Mouse (Mus musculus) midbrain, postnatal 0 days (tissue): ENCODE results near the gene Homer2. TPM values are rescaled to one million over a fixed set of nuclear protein-coding genes. Genes with fewer than 3 reads are reported as not detected.
A peak's percentile ranks its signal among the peaks of the same experiment; 100 is the strongest.

Source experiments
- ATAC-seq: fragments of 200-750 bp; cut with Nextera tagmentation; 2 replicates; pipeline ENCODE4 v1.8.0; 2017; ENCODE audit warnings: moderate number of reproducible peaks, mild to moderate bottlenecking, moderate TSS enrichment, moderate library complexity; ENCODE audit not compliant: low FRiP score
- DNase-seq: peaks from one replicate; pipeline ENCODE4 v3.0.0-alpha.2; 2015; ENCODE audit warnings: low spot score
- H3K27ac ChIP-seq: fragments of 300-500 bp; sonication (generic); 2 replicates; pipeline ENCODE4 v1.5.1; 2014; ENCODE audit warnings: low read depth, mild to moderate bottlenecking, low read length, mixed read lengths
- H3K27me3 ChIP-seq: fragments of 300-500 bp; sonication (generic); 2 replicates; pipeline ENCODE4 v1.6.1; 2014; ENCODE audit warnings: low read length, control low read depth, mixed read lengths; ENCODE audit not compliant: insufficient read depth
- H3K36me3 ChIP-seq: fragments of 300-500 bp; sonication (generic); 2 replicates; pipeline ENCODE4 v1.6.1; 2014; ENCODE audit warnings: low read length, control low read depth, mixed read lengths; ENCODE audit not compliant: insufficient read depth
- H3K4me1 ChIP-seq: fragments of 300-500 bp; sonication (generic); 2 replicates; pipeline ENCODE4 v1.6.1; 2014; ENCODE audit warnings: mild to moderate bottlenecking, control low read depth, antibody characterized with exemption, low read length, mixed read lengths; ENCODE audit not compliant: insufficient read depth
- H3K4me2 ChIP-seq: fragments of 300-500 bp; sonication (generic); 2 replicates; pipeline ENCODE4 v1.6.1; 2014; ENCODE audit warnings: low read depth, mild to moderate bottlenecking, low read length, mixed read lengths; ENCODE audit not compliant: poor library complexity, severe bottlenecking
- H3K4me3 ChIP-seq: fragments of 300-500 bp; sonication (generic); 2 replicates; pipeline ENCODE4 v1.5.1; 2014; ENCODE audit warnings: low read depth, mild to moderate bottlenecking, low read length, moderate library complexity
- H3K9ac ChIP-seq: fragments of 300-500 bp; sonication (generic); replicated peaks from 2 replicates; pipeline ENCODE4 v1.6.1; 2014; ENCODE audit warnings: mild to moderate bottlenecking, low read length, moderate library complexity, mixed read lengths; ENCODE audit not compliant: poor library complexity, severe bottlenecking
- H3K9me3 ChIP-seq: fragments of 300-500 bp; sonication (generic); 2 replicates; pipeline ENCODE4 v1.6.1; 2016; ENCODE audit warnings: low read length, control low read depth
- CTCF ChIP-seq: IDR thresholded peaks from 2 replicates; pipeline ENCODE4 v1.5.1; 2016; ENCODE audit warnings: antibody characterized with exemption, mild to moderate bottlenecking
- WGBS: fragments of 180-500 bp; shearing (Covaris S2); extraction: QIAGEN DNeasy Blood & Tissue Kit; methylation state at CpG from one replicate; pipeline ENCODE4 v1.1.7; 2014; 5-methylcytosine and 5-hydroxymethylcytosine counted together
- polyA plus RNA-seq: library from polyadenylated mRNA; unstranded; fragments of >200 nt; fragmentation: Nextera tagmentation; extraction: Ambion mirVana; gene quantifications from 2 replicates; pipeline ENCODE4 v1.2.1, GENCODE M21; 2015
- total RNA-seq: library from RNA; depleted of rRNA; stranded (reverse); fragments of >200 nt; gene quantifications from 2 replicates; pipeline ENCODE4 v1.2.3, GENCODE M21; 2014

Gene Homer2
- total and polyA plus RNA-seq, 2 experiments from 2014 or later, result 25.6 to 29.5 TPM

DNA sequence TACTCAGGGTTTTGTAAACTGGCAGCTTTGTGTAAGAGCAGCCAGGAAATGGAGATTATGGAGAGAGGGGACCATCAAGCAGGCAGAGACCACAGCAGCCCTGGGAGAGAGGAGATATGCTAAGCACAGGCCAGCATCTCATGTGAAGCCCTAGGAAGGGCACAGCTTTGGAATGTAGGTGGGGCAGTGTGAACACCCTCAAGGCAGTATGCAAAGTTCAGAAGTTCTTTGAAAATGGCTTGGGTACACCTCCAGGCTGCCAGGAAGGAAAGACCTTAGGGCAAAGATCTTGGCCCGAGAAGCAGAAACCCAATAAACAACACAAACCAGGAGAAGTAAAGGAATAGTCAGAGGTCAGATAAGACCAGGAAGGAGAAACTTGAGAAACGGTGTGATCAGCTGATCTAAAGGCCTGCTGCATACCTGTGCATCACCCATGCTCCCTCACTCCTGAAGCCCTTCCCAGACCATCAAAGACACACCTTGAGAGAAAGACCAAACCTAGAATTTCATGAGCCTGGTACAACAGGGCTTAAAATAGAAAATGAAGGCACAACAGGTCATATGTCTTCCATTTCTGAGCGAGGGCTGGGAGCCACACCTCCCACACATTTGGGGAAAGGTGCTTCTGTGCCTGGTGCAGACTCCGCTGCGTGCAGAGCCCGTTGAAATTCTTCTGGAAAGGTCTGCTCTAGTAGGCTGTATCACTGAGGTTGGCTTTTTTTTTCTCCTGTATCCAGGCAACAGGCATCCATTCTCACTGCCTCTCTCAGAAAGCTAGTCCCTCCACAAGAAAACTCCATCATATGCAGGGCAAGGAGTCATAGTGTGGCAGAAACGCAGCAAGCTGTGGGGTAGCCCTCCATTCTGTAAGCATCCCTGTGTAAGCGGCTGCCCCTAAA, 107.7 kb downstream of the Homer2 start:
- TF ChIP-seq CTCF, result no peak
- Histone ChIP-seq H3K4me1 (no peaks in the 10 kb centered on the region), H3K36me3 (peaks cover 29% of the 10 kb centered on the region), H3K9ac (no peak overlapping the region), H3K27ac (peak overlapping the region; percentile 18; the same call in 1 of the 2 replicates), H3K4me3 (no peak overlapping the region), H3K27me3 (no peaks in the 10 kb centered on the region), H3K4me2 (no peak overlapping the region), H3K9me3 (no peaks in the 10 kb centered on the region)
- WGBS, result 69% methylated on average over 8 of the region's 8 CpGs
- no peak for DNase-seq
- no peak for ATAC-seq

- TF ChIP-seq CTCF, result no peak
- Histone ChIP-seq H3K4me3 (no peak overlapping the region), H3K4me2 (no peak overlapping the region), H3K27ac (no peak overlapping the region), H3K27me3 (no peaks in the 10 kb centered on the region), H3K9ac (no peak overlapping the region), H3K9me3 (no peaks in the 10 kb centered on the region), H3K4me1 (no peaks in the 10 kb centered on the region), H3K36me3 (peaks cover 45% of the 10 kb centered on the region)
- ATAC-seq (no peak), DNase-seq (no peak)
- WGBS, result 93% methylated on average over 1 of the region's 1 CpGs
Measured at GRCm38 (mm10) chr7:81597660-81598059, 109.7 kb downstream of the Homer2 start.

- DNase-seq (no peak), ATAC-seq (no peak)
- peaks cover 57% of the 10 kb centered on the region for H3K36me3 ChIP-seq
- no peaks in the 10 kb centered on the region for H3K9me3 ChIP-seq
- H3K4me1 ChIP-seq, result no peaks in the 10 kb centered on the region
- 85% methylated on average over 6 of the region's 6 CpGs for WGBS
- H3K27ac ChIP-seq, result no peak overlapping the region
- no peak overlapping the region for H3K9ac ChIP-seq
- no peak overlapping the region for H3K4me3 ChIP-seq
- no peak for TF ChIP-seq CTCF
- H3K27me3 ChIP-seq, result no peaks in the 10 kb centered on the region
- H3K4me2 ChIP-seq, result no peak overlapping the region
Measured at GRCm38 (mm10) chr7:81596086-81596485, 111.2 kb downstream of the Homer2 start.

GRCm38 (mm10) chr7:81595056-81595455, 112.3 kb downstream of the Homer2 start:
- H3K4me3 ChIP-seq, result no peak overlapping the region
- ATAC-seq (no peak), DNase-seq (no peak)
- no peak overlapping the region for H3K4me2 ChIP-seq
- H3K9ac ChIP-seq, result no peak overlapping the region
- 85% methylated on average over 5 of the region's 5 CpGs for WGBS
- no peak overlapping the region for H3K27ac ChIP-seq
- H3K9me3 ChIP-seq, result no peaks in the 10 kb centered on the region
- H3K36me3 ChIP-seq, result peaks cover 61% of the 10 kb centered on the region
- H3K4me1 ChIP-seq, result no peaks in the 10 kb centered on the region
- no peaks in the 10 kb centered on the region for H3K27me3 ChIP-seq
- no peak for TF ChIP-seq CTCF

DNA sequence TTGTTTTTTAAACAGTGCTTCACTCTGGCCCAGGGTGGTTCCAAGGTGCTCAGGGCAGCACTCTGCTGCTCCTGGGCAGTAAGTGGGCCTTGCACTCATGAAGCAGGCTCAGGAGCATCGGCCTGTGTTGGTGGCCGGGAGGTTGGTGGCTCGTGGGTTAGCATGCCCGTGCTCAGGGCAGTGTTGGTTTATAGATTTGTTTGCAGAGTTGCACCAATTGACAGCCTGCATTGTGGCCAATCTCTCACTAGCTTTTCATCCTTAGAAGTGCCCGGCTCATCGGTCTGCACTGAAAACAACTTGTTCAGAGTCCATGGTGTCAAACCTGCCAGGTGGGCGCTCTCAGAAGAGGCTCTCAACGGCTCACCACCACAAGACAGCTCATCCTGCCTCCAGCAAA, 113.9 kb downstream of the Homer2 start:
- TF ChIP-seq CTCF, result no peak
- DNase-seq (no peak), ATAC-seq (no peak)
- Histone ChIP-seq H3K27me3 (no peaks in the 10 kb centered on the region), H3K9me3 (no peaks in the 10 kb centered on the region), H3K4me2 (no peak overlapping the region), H3K4me3 (no peak overlapping the region), H3K9ac (no peak overlapping the region), H3K4me1 (no peaks in the 10 kb centered on the region), H3K27ac (no peak overlapping the region), H3K36me3 (peaks cover 60% of the 10 kb centered on the region)
- 93% methylated on average over 8 of the region's 8 CpGs for WGBS

DNA sequence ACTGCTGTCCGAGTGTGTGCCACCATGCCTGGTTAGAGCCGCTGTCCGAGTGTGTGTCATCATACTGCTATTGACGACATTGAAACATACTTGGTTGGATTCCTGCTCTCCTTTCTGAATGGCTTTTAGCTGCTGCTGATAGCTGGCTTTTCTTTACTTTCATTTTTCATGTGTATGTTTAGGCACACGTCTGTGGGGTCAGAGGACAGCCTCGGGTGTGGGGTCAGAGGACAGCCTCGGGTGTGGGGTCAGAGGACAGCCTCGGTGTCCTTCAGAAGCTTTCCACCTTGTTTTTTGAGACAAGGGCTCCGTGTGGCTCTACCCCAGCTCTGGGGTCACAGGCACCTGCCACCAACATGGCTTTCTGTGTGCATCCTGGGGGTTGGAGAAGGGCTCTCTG, 114.6 kb downstream of the Homer2 start:
- 87% methylated on average over 9 of the region's 9 CpGs for WGBS
- no peak overlapping the region for H3K4me2 ChIP-seq
- TF ChIP-seq CTCF, result no peak
- H3K9me3 ChIP-seq, result no peaks in the 10 kb centered on the region
- ATAC-seq (no peak), DNase-seq (no peak)
- H3K9ac ChIP-seq, result no peak overlapping the region
- H3K27ac ChIP-seq, result no peak overlapping the region
- no peaks in the 10 kb centered on the region for H3K4me1 ChIP-seq
- no peak overlapping the region for H3K4me3 ChIP-seq
- no peaks in the 10 kb centered on the region for H3K27me3 ChIP-seq
- peaks cover 54% of the 10 kb centered on the region for H3K36me3 ChIP-seq
